Mouse (Mus musculus) CH12.LX (cell line): ENCODE measurements at regions not wholly inside any gene's neighbourhood (a gene's known extent, or its start where the extent isn't known, plus 50 kb on each side); places are given as distances from the start of the nearest gene placed in this dataset.

ENCODE experiments used
- DNase-seq: peaks from one replicate; pipeline ENCODE4 v3.0.0-alpha.2; 2013; ENCODE audit errors: extremely low read depth
- H3K27ac ChIP-seq: 2 replicates; pipeline ENCODE4 v1.5.1; 2012; ENCODE audit warnings: low read depth, mild to moderate bottlenecking, control low read depth, moderate library complexity; ENCODE audit not compliant: insufficient read depth
- H3K27me3 ChIP-seq: replicated peaks from 2 replicates; pipeline ENCODE3; 2012; ENCODE audit warnings: inconsistent platforms
- H3K36me3 ChIP-seq, 2 experiments: replicated peaks in 1 of 2; 2 replicates each; pipeline versions ENCODE3 to v1.6.1; 2012; ENCODE audit warnings: inconsistent platforms in 1 of 2, low read length in 1 of 2, mild to moderate bottlenecking in 1 of 2, mixed read lengths in 1 of 2, moderate library complexity in 1 of 2; ENCODE audit not compliant: control insufficient read depth in 1 of 2, insufficient read depth in 1 of 2
- H3K4me1 ChIP-seq, 2 experiments: 2 replicates each; pipeline ENCODE4 v1.6.1; 2012; ENCODE audit warnings: inconsistent platforms in 1 of 2, moderate library complexity in 1 of 2; ENCODE audit not compliant: insufficient read depth in 2 of 2, control insufficient read depth in 1 of 2
- H3K4me2 ChIP-seq: 2 replicates; pipeline ENCODE4 v1.6.1; 2012; ENCODE audit warnings: low read depth, mild to moderate bottlenecking, control low read depth; ENCODE audit not compliant: poor library complexity, insufficient read depth, severe bottlenecking
- H3K4me3 ChIP-seq, 3 experiments: fragments of 150-350 bp in 1 of 3; sonication (generic) in 1 of 3; replicated peaks in 1 of 3; 2 replicates each; pipeline versions ENCODE3 to v1.5.1; 2011 to 2012; ENCODE audit warnings: low read depth in 2 of 3, low read length in 2 of 3, mild to moderate bottlenecking in 2 of 3, moderate library complexity in 2 of 3, control low read depth in 1 of 3, improper control_type of control experiment in 1 of 3, inconsistent platforms in 1 of 3, mixed read lengths in 1 of 3; ENCODE audit not compliant: poor library complexity in 1 of 3
- H3K79me2 ChIP-seq: replicated peaks from 2 replicates; pipeline ENCODE4 v1.6.1; 2012; ENCODE audit warnings: mild to moderate bottlenecking, moderate library complexity; ENCODE audit not compliant: control insufficient read depth, poor library complexity, insufficient read depth, severe bottlenecking; ENCODE audit errors: extremely low read depth
- H3K9ac ChIP-seq: 2 replicates; pipeline ENCODE4 v1.6.1; 2012; ENCODE audit warnings: low read depth, mild to moderate bottlenecking, control low read depth, moderate library complexity; ENCODE audit not compliant: insufficient read depth
- H3K9me3 ChIP-seq: replicated peaks from 2 replicates; pipeline ENCODE3; 2012; ENCODE audit warnings: low read length, inconsistent platforms, mixed read lengths
- BHLHE40 ChIP-seq: IDR thresholded peaks from 2 replicates; pipeline ENCODE4 v1.6.1; 2011; ENCODE audit warnings: mild to moderate bottlenecking, low read depth, low read length, improper control_type of control experiment
- CHD1 ChIP-seq: IDR thresholded peaks from 2 replicates; pipeline ENCODE4 v1.6.1; 2012; ENCODE audit warnings: low read depth, low read length, improper control_type of control experiment, inconsistent platforms
- CTCF ChIP-seq, 2 experiments: IDR thresholded peaks in 1 of 2; conservative IDR thresholded peaks in 1 of 2; 2 replicates each; pipeline ENCODE4 v1.5.1; 2011 to 2012; ENCODE audit warnings: low read depth in 2 of 2, low read length in 2 of 2, improper control_type of control experiment in 1 of 2, inconsistent platforms in 1 of 2, mild to moderate bottlenecking in 1 of 2, moderate library complexity in 1 of 2
- ELF1 ChIP-seq: IDR thresholded peaks from 2 replicates; pipeline ENCODE4 v1.6.1; 2014; ENCODE audit warnings: low read depth, mild to moderate bottlenecking, inconsistent platforms, low read length, improper control_type of control experiment
- IRF4 ChIP-seq: IDR thresholded peaks from 2 replicates; pipeline ENCODE4 v1.6.1; 2014; ENCODE audit warnings: low read depth, mild to moderate bottlenecking, inconsistent platforms, low read length, improper control_type of control experiment
- JUN ChIP-seq: IDR thresholded peaks from 2 replicates; pipeline ENCODE4 v1.6.1; 2011; ENCODE audit warnings: low read depth, mild to moderate bottlenecking, low read length, improper control_type of control experiment, moderate library complexity; ENCODE audit not compliant: insufficient read depth
- KAT2A ChIP-seq: IDR thresholded peaks from 2 replicates; pipeline ENCODE4 v1.6.1; 2012; ENCODE audit warnings: low read length, improper control_type of control experiment, inconsistent platforms; ENCODE audit not compliant: insufficient replicate concordance
- MAX ChIP-seq: IDR thresholded peaks from 2 replicates; pipeline ENCODE4 v1.6.1; 2011; ENCODE audit warnings: low read length, improper control_type of control experiment
- MAZ ChIP-seq: IDR thresholded peaks from 2 replicates; pipeline ENCODE4 v1.6.1; 2012; ENCODE audit warnings: low read depth, mild to moderate bottlenecking, inconsistent platforms, low read length, improper control_type of control experiment, moderate library complexity
- MEF2A ChIP-seq: IDR thresholded peaks from 2 replicates; pipeline ENCODE4 v1.6.1; 2014; ENCODE audit warnings: low read depth, mild to moderate bottlenecking, inconsistent platforms, low read length, improper control_type of control experiment, borderline replicate concordance
- MXI1 ChIP-seq: IDR thresholded peaks from 2 replicates; pipeline ENCODE4 v1.6.1; 2011; ENCODE audit warnings: mild to moderate bottlenecking, low read depth, low read length, improper control_type of control experiment
- NELFE ChIP-seq: IDR thresholded peaks from 2 replicates; pipeline ENCODE4 v1.6.1; 2011; ENCODE audit warnings: low read depth, low read length, improper control_type of control experiment
- PAX5 ChIP-seq: IDR thresholded peaks from 2 replicates; pipeline ENCODE4 v1.6.1; 2012; ENCODE audit warnings: low read length, inconsistent platforms, mixed read lengths
- POLR2A ChIP-seq: IDR thresholded peaks from 2 replicates; pipeline ENCODE4 v1.6.1; 2011; ENCODE audit warnings: low read depth, mild to moderate bottlenecking, improper control_type of control experiment, low read length
- RAD21 ChIP-seq: IDR thresholded peaks from 2 replicates; pipeline ENCODE4 v1.6.1; 2011; ENCODE audit warnings: low read depth, mild to moderate bottlenecking, low read length, improper control_type of control experiment, moderate library complexity
- SIN3A ChIP-seq: IDR thresholded peaks from 2 replicates; pipeline ENCODE4 v1.6.1; 2012; ENCODE audit warnings: low read length, improper control_type of control experiment, inconsistent platforms
- SMC3 ChIP-seq: IDR thresholded peaks from 2 replicates; pipeline ENCODE4 v1.6.1; 2011; ENCODE audit warnings: low read depth, low read length, improper control_type of control experiment
- TBP ChIP-seq: conservative IDR thresholded peaks from 2 replicates; pipeline ENCODE4 v1.6.1; 2011; ENCODE audit warnings: low read depth, low read length, improper control_type of control experiment
- ZNF384 ChIP-seq: IDR thresholded peaks from 2 replicates; pipeline ENCODE4 v1.6.1; 2012; ENCODE audit warnings: low read depth, low read length, improper control_type of control experiment, inconsistent platforms
- dilution Hi-C: fragments of 300-500 bp; cut with MboI; formaldehyde crosslinking; loops from 2 replicates; pipeline ENCODE4 v1.14.3; 2020; ENCODE audit warnings: low sequenced_read_pairs; ENCODE audit not compliant: extremely low pct_unique_long_range_greater_than_20kb, extremely low pct_ligation_motif_present
- in situ Hi-C: fragments of 300-500 bp; cut with MboI; formaldehyde crosslinking; loops from 3 replicates; pipeline ENCODE4 v1.14.3; 2019; ENCODE audit warnings: low sequenced_read_pairs, low pct_ligation_motif_present, low pct_unique_long_range_greater_than_20kb, mixed read lengths

GRCm38 (mm10) chr7:129141942-129142598, 114.8 kb upstream of the Plpp4 start:
- in situ Hi-C loops = no loop called here
- H3K4me3 ChIP-seq = no peak overlapping the region

GRCm38 (mm10) chr7:129142599-129142949, 114.3 kb upstream of the Plpp4 start:
- no peaks in the 10 kb centered on the region for H3K36me3 ChIP-seq
- H3K27me3 ChIP-seq = peaks cover 74% of the 10 kb centered on the region
- in situ Hi-C loops (no loop called here), dilution Hi-C loops (no loop called here)
- no peaks in the 10 kb centered on the region for H3K79me2 ChIP-seq
- H3K4me1 ChIP-seq = no peaks in the 10 kb centered on the region
- no peak overlapping the region for H3K9ac ChIP-seq
- peak overlapping the region; percentile 18 for H3K4me2 ChIP-seq
- no peak overlapping the region for H3K4me3 ChIP-seq
- TF ChIP-seq CHD1 = no peak
- TF ChIP-seq IRF4 = no peak
- TF ChIP-seq ZNF384 = no peak
- no peak for TF ChIP-seq ELF1
- TF ChIP-seq MAX = no peak
- no peak; the same call in 1 of the 2 replicates for TF ChIP-seq SMC3
- TF ChIP-seq KAT2A = no peak
- TF ChIP-seq CTCF (conservative IDR thresholded peaks at IDR 0.05 in 1 of 2, IDR thresholded peaks at IDR 0.05 in 1 of 2; ENCODE audit: low read depth in 2 of 2, low read length in 2 of 2) = peak in 1 of 2 experiments; percentile 45; a peak in 2 of 4 replicates
- no peak for TF ChIP-seq POLR2A
- TF ChIP-seq RAD21 = peak; percentile 12
- TF ChIP-seq JUN = no peak
- no peaks in the 10 kb centered on the region for H3K9me3 ChIP-seq
- no peak overlapping the region for H3K27ac ChIP-seq
- DNase-seq = no peak

More at GRCm38 (mm10) chr7:129141942-129142598, 114.8 kb upstream of the Plpp4 start:
- dilution Hi-C loops = no loop called here
- Histone ChIP-seq H3K9me3 (no peaks in the 10 kb centered on the region), H3K27me3 (peaks cover 74% of the 10 kb centered on the region), H3K27ac (no peak overlapping the region), H3K79me2 (no peaks in the 10 kb centered on the region), H3K4me1 (no peaks in the 10 kb centered on the region), H3K4me2 (0 out of 2 replicates have a peak overlapping the region, but pooled peaks have one; percentile 2), H3K9ac (no peak overlapping the region), H3K36me3 (no peaks in the 10 kb centered on the region)
- TF ChIP-seq MEF2A = no peak
- TF ChIP-seq PAX5 = no peak
- TF ChIP-seq MXI1 = no peak
- no peak for TF ChIP-seq TBP
- TF ChIP-seq IRF4 = no peak
- TF ChIP-seq NELFE = no peak
- TF ChIP-seq POLR2A = no peak
- no peak for TF ChIP-seq MAZ
- no peak for TF ChIP-seq SIN3A
- no peak for TF ChIP-seq BHLHE40
- TF ChIP-seq MAX = no peak
- DNase-seq = no peak
